Mouse (Mus musculus) liver, postnatal 0 days (tissue): Measurements from ENCODE around the gene Ehbp1.

ENCODE experiments used
- CTCF ChIP-seq: sonication (generic); IDR thresholded peaks from 2 replicates; pipeline ENCODE4 v1.5.1; 2016; ENCODE audit warnings: antibody characterized with exemption, low read depth
- EP300 ChIP-seq: IDR thresholded peaks from 2 replicates; pipeline ENCODE4 v1.6.1; 2016; ENCODE audit warnings: antibody characterized with exemption, low read depth, mild to moderate bottlenecking

- TF ChIP-seq CTCF: no peak
- TF ChIP-seq EP300: no peak
Observed at GRCm38 (mm10) chr11:22063352-22063751, 278.7 kb downstream of the Ehbp1 start.
